Mouse (Mus musculus): ENCODE results near the gene Ccnb2.

DNA sequence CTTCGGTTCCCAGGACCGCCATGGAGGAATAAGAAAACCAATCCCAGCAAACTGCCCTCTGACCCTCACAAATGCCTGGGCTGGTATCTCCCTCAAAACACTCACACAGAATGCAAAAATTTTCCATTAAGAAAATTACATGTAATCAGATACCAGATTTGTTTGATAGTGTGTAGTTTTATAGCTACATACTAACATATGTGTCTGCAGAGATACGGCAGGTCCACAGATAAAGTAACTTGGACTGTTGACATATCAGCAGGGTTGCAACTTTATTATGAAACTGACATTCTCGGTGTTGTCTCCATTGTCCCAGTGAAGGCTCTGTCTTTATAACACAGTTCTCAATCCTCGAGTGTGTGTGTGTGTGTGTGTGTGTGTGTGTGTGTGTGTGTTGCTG is 30.3 kb downstream of the Ccnb2 start:
- no peak for TF ChIP-seq NANOG (IDR thresholded peaks at IDR 0.05; ENCODE audit: borderline replicate concordance, low read length)
- TF ChIP-seq CTCF (conservative IDR thresholded peaks at IDR 0.05; ENCODE audit: low read length) = no peak
- TF ChIP-seq POU5F1 (IDR thresholded peaks at IDR 0.05; ENCODE audit: borderline replicate concordance, low read length) = no peak

All from E14TG2a.4 (cell line).